Mouse (Mus musculus) right cerebral cortex, postnatal 10 days (tissue): ENCODE measurements around the gene Kcnc2.
A peak's percentile ranks its signal among the peaks of the same experiment; 100 is the strongest.
"Not testable (repeated sequence)": the region's sequence is repeated elsewhere in the genome, so short reads cannot be mapped to it uniquely, and the experiment has no call there.

ENCODE experiments used
- DNase-seq, 2 experiments: peaks; one replicate each; pipeline ENCODE4 v3.0.0; 2021; ENCODE audit warnings: low spot score in 2 of 2

Kcnc2 gene

DNA sequence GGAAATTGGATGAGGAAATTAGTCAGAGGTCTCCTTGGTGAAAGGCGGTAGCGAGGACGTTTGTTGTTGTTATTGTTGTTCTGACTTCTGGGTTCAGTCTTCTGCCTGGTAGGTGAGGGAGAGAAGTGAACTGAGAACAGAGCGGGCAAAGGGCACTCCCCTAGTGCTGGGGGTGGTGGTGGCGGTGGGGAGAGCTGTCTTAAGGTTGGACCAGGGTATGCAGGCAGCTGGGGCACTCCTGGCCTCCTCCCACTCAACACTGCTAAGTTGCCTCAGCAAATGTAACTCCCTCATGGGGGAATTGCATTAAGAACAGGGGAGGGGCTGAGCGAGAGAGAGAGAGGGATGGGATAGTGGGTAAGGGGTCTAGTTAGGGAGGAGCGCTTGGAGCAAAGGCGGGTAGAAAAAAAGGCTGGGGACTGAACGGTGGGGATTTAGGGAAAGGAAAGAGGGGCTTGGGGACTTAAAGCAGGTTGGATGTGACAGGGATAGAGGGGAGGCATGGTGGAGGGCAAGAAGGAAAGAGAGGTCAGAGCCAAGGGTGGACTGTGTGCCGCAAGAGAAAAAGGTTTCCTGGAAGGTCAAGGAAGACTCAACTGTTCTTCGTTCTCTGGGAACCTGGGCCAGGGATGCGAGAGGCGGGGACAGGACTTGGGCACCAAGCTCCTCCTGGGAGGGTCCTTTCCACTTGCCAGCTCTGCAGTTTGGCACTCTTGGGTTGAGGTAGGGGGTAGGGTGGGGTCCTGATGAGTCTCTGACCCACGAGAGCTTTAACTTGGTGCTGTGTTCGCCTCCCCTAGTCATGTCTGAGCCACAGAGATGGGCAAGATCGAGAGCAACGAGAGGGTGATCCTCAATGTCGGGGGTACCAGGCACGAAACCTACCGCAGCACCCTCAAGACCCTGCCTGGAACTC is at the start of gene Kcnc2:
Gene Kcnc2, plus strand, starts transcription at position 235 of the 916 bp plus-strand sequence.
- peak; percentile 23 to 25 for DNase-seq

GRCm38 (mm10) chr10:112227073-112227472 is 43.8 kb upstream of the Kcnc2 start:
- no peak for DNase-seq

- DNase-seq = not testable (repeated sequence)
Observed at GRCm38 (mm10) chr10:112229091-112229843, 41.7 kb upstream of the Kcnc2 start.

DNA sequence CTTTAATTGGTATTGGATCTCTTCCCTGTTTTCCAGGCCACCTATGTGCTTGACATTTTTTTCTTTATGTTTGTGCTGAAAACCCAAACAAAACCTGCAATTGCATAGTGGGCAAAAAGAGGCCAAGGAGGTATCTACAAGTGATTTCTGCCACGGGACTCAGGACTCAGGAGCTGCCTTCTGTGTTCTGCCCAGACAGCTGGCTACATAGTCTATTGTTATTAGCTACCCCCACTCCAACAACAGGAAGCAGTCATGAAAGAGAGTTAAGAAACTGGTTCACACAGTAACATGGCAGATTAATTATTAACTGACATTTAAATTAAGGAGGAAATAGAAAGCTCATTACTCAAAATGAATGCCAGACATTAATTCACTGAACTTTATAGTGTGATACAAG is 38.2 kb upstream of the Kcnc2 start:
- not testable (repeated sequence) for DNase-seq

- not testable (repeated sequence) for DNase-seq
Observed at GRCm38 (mm10) chr10:112235396-112235940, 35.5 kb upstream of the Kcnc2 start.

- DNase-seq = no peak
Observed at GRCm38 (mm10) chr10:112248273-112248672, 22.6 kb upstream of the Kcnc2 start.

DNA sequence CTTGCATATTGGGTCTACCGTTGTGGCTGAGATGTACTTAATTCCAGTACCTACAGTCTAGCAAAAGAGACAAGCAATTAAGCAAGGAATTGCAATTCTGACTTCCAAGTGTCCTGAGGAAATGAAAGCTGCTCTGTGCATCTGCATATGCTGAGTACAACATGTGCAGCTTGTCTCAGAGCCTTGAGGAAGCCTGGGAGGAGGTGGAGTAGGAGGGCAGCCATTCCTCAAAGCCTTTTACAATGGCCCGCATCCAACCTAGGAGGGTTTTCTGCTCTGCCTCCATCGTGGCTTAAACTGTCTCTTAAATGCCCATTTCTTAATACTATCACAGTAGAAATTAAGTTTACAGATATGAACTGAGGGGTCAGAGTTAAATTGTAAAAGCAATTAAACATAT is 7.5 kb upstream of the Kcnc2 start:
- no peak for DNase-seq

- no peak for DNase-seq
Observed at GRCm38 (mm10) chr10:112269481-112269880, 1.4 kb upstream of the Kcnc2 start.

DNA sequence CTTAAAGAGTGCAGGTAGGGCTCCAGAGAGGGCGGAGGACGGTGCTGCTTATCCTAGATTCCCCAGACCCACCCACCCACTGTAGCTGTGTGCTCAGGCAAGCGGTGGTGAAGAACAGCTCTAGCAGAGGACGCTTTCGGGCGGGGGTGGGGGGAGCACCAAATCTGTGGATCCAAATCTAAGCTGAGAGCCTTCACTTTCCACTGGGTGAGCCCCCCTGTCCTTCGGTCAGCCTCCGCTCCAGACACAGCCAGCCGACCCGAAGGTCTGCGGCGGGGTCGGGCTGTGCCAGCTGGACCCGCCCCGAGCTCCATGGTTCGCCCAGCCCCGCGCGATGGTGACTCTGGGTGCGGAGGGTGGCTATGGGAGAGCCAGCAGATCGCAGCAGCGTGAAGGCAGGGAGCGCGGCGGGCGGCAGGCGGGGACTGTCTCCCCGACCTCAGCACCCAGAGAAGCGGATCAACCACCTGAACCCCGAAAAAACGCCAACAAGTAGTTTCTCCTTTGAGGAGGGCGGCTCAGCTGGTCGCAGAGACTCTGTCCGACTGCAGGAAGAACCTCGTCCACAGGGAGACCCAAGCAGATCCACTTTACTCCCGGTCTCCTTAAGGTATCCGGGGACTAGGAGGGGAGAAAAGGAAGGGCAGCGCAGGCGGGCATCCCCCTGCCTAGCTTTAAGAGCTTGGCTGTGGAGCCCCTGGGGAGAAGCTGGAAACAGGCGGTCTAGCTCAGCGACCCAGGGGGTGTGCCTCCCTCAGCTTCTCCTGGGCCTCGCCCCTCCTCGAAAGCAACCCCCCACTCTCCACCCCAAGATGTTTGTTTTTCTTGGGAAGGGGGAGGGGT is 761 bp upstream of the Kcnc2 start:
- peak; percentile 39 to 47 for DNase-seq

GRCm38 (mm10) chr10:112271803-112272165 is 863 bp downstream of the Kcnc2 start:
- DNase-seq = peak in 1 of 2 experiments; percentile 34

DNA sequence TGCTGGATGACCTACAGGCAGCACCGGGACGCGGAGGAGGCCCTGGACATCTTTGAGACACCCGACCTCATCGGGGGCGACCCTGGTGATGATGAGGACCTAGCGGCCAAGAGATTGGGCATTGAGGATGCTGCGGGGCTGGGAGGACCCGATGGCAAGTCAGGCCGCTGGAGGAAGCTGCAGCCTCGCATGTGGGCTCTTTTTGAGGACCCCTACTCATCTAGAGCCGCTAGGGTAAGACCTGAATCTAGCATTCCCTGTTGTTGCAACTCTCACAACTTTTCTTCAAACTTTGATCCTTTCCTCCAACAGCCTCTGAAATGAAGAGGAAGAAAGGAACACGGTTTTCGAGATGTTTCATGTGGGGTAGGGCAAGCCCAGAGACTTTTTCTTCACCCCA is 1.2 kb downstream of the Kcnc2 start:
- DNase-seq = no peak

GRCm38 (mm10) chr10:112277996-112278395 is 7.1 kb downstream of the Kcnc2 start:
- DNase-seq = no peak

DNA sequence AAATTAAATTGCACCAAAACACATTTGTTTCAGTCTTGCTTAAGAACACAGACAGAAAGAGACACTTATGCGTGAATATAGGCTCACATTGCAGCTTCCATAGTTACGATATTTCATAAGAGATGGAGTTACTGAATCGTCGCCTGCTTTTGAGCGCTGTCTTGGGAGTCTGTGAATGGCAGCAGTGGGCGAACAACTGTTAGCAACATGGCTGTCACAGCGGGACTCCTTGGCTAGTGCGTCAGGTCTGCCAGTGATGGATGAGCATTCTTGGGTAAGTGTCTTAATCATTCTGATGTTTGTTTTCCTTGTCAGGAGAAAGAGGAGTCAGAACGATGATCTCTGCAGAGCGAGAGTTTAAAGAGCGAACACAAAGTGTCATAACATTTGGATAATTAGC is 44.2 kb downstream of the Kcnc2 start:
- peak; percentile 41 to 51 for DNase-seq

DNA sequence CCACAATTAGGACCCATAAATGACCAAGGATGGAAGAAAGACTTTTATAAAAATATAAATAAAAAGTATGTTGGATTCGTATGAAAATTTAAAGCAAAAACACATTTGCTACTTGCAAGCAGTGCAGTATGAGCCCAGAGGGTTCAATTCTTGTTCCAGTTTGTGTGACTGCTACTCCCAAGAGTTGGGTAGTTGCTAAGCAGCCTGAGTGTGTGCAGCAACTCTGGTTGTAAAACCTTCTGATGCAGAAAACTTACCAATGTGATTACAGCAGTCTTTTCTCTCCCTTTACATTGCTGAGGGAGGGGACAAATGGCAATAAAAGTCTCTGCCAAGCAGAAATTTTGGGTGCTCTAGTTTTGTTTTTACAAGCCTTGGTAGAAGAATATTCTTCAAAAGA is 46.9 kb downstream of the Kcnc2 start:
- no peak for DNase-seq

GRCm38 (mm10) chr10:112357669-112358362 is 86.9 kb downstream of the Kcnc2 start:
- no peak for DNase-seq

GRCm38 (mm10) chr10:112358363-112358704 is 87.4 kb downstream of the Kcnc2 start:
- DNase-seq = no peak

DNA sequence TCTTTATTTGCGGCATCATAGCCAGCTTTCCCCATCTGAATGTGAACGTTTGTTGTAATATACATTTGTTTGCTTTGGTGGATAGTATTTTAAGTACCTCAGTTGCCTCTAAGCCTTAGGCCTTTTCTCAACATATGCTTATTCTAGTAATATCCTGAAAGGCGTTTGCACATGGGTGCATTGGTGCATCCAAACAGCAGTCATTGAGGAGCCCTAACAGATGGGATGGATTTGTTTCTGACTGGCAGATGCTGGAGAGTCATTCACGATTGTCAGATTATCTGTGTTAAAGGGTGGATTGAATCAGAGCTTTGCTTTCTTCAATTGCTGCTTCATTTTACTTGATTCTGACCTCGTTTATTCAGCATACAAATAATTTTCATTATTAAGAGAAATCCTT is 89.8 kb downstream of the Kcnc2 start:
- DNase-seq = no peak

DNA sequence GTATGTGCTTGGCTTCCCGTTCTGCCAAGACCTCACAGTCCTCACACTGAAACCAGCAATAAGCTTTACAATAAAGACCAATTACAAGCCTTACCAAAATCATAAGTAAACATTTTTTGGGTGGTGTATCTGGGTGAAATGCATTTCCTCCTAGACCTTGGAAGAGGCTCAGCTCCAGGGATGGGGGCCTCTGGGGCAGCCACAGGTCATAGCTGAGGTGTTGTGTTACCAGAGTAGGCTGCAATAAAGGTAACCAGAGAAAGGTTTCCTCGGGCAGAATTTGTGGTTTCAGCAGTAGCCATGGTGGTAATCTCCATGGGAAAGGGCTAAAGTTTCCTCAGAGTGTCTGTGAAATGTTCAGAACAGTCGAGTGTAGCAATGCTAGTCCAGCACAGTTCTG is 97.4 kb downstream of the Kcnc2 start:
- no peak for DNase-seq

DNA sequence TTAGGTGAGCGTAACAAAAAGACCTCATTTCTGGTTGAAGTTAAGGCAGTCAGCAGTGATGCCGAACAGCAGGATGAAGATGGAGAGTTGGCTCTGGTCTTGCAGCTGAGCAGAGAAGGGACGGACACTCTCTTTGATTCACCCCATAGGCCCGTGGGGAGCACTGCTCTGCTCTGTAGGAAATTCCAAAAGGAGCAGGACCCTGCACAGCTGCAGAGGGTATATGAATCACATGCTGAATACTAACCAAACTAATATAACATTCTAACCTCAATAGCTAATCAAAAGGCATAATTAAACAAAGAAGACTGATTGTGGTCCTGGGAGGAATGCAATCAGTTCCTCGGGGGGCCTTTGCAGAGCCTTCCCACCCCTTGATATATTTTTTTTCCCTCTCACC is 106.2 kb downstream of the Kcnc2 start:
- DNase-seq = no peak

- no peak for DNase-seq
Observed at GRCm38 (mm10) chr10:112378465-112378864, 107.5 kb downstream of the Kcnc2 start.

- no peak for DNase-seq
Observed at GRCm38 (mm10) chr10:112380590-112380989, 109.7 kb downstream of the Kcnc2 start.
